Mouse (Mus musculus) ES-E14 (cell line): ENCODE results near the gene Ift46. TPM values are rescaled to one million over a fixed set of nuclear protein-coding genes. Genes with fewer than 3 reads are reported as not detected.

Experiments used
- DNase-seq: peaks from one replicate; pipeline ENCODE4 v3.0.0-alpha.2; 2013; ENCODE audit warnings: low read depth, low spot score
- H3K27ac ChIP-seq: 2 replicates; pipeline ENCODE4 v1.5.1; 2012; ENCODE audit warnings: low read depth, mild to moderate bottlenecking, low read length, moderate library complexity, mixed read lengths; ENCODE audit not compliant: poor library complexity, insufficient read depth, severe bottlenecking
- H3K36me3 ChIP-seq: 2 replicates; pipeline ENCODE4 v1.6.1; 2012; ENCODE audit warnings: mild to moderate bottlenecking, low read length, moderate library complexity, mixed read lengths; ENCODE audit not compliant: control insufficient read depth, poor library complexity, insufficient read depth, severe bottlenecking
- H3K4me1 ChIP-seq, 2 experiments: fragments of 150-350 bp in 1 of 2; sonication (generic) in 1 of 2; 2 replicates each; pipeline ENCODE4 v1.6.1; 2012; ENCODE audit warnings: low read length in 2 of 2, mild to moderate bottlenecking in 1 of 2, mixed read lengths in 1 of 2; ENCODE audit not compliant: control insufficient read depth in 2 of 2, insufficient read depth in 2 of 2, poor library complexity in 1 of 2
- H3K4me3 ChIP-seq, 2 experiments: fragments of 150-350 bp in 1 of 2; sonication (generic) in 1 of 2; 2 replicates each; pipeline ENCODE4 v1.5.1; 2012; ENCODE audit warnings: low read length in 2 of 2, low read depth in 1 of 2, mild to moderate bottlenecking in 1 of 2, mixed read lengths in 1 of 2; ENCODE audit not compliant: insufficient read depth in 1 of 2, poor library complexity in 1 of 2, severe bottlenecking in 1 of 2
- H3K9ac ChIP-seq: 2 replicates; pipeline ENCODE4 v1.6.1; 2012; ENCODE audit warnings: low read depth, mild to moderate bottlenecking, low read length, mixed read lengths; ENCODE audit not compliant: poor library complexity, insufficient read depth, severe bottlenecking
- H3K9me3 ChIP-seq: fragments of 150-350 bp; sonication (generic); 2 replicates; pipeline ENCODE4 v1.6.1; 2012; ENCODE audit warnings: low read depth, mild to moderate bottlenecking, low read length; ENCODE audit not compliant: control insufficient read depth, insufficient read depth
- CHD2 ChIP-seq: IDR thresholded peaks from 2 replicates; pipeline ENCODE4 v1.6.1; 2014; ENCODE audit warnings: mild to moderate bottlenecking, low read depth, low read length, inconsistent platforms
- HCFC1 ChIP-seq: IDR thresholded peaks from 2 replicates; pipeline ENCODE4 v1.6.1; 2012; ENCODE audit warnings: low read length, inconsistent platforms, borderline replicate concordance; ENCODE audit not compliant: insufficient read depth
- MAFK ChIP-seq: IDR thresholded peaks from 2 replicates; pipeline ENCODE4 v1.6.1; 2014; ENCODE audit warnings: mild to moderate bottlenecking, low read depth, low read length, inconsistent platforms; ENCODE audit not compliant: insufficient read depth
- ZC3H11A ChIP-seq: IDR thresholded peaks from 2 replicates; pipeline ENCODE4 v1.6.1; 2012; ENCODE audit warnings: low read depth, mild to moderate bottlenecking, inconsistent platforms, low read length, borderline replicate concordance
- ZNF384 ChIP-seq: IDR thresholded peaks from 2 replicates; pipeline ENCODE4 v1.6.1; 2012; ENCODE audit warnings: low read depth, low read length, inconsistent platforms
- in situ Hi-C, 2 experiments: fragments of 600-800 bp; cut with MboI; formaldehyde crosslinking; loops; one replicate each; pipeline ENCODE4 v1.15.1; 2025; ENCODE audit warnings: low sequenced_read_pairs in 2 of 2, inconsistent platforms in 1 of 2; ENCODE audit not compliant: unreplicated experiment in 2 of 2
- total RNA-seq: library from RNA; depleted of rRNA; stranded (reverse); fragments of 300-350 nt; gene quantifications from 2 replicates; pipeline ENCODE4 v1.2.3, GENCODE M21; 2012; rRNA removed

The Ift46 gene
- 49.1 and 64.4 TPM in 2 replicates for total RNA-seq

DNA sequence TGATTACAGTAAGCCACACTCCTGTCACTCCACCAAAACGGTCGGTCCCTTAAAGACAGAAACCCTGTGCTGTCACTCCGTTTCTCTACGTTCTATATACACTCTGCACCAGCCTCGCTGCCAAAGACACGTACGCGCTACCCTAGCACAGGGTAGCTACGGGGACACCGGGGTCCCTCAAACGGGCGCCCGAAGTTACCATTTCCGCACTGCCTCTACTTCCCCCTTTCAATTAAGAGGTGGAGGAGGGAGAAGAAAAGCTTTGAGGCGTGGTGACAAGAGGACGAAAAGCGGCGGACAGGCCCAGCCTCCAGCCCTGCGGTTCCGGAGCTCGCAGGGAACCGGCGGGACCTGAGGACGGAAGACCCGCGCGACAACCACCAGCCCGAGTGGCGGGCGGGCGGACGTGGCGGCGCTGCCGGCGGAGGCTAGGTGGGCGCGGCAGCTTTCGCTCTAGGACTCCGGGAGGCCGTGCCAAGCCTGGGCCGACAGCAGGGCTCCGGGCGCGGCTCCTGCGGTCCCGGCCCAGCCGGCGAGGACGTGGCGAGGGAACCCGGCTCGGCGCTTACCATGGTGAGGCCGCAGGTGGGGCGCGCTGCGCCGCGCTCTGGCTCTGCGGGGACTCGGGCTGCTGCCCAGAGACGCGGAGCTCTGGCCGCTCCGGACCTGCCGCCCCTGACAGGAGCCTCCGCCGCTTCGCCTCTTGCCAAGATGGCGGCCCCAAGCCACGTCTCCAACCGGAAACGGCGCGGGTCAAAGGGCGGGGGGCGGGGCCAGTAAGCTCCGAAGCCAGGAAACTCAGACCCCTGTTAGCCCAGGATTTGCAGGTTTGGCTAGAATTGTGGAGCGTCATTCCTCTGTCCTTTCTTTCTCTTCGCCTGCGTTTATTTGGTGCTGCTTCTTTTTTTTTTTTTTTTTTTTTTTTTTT is at the start of gene Ift46, which contains the start of gene Arcn1:
TSS of gene Ift46 (plus strand) at position 808 of the 928 bp plus-strand sequence.
TSS of gene Arcn1 (minus strand) at position 745 of the 928 bp plus-strand sequence.
- Histone ChIP-seq H3K36me3 (no peaks in the 10 kb centered on the region), H3K4me3 (peak within 1 kb of the TSS; percentile 92 to 98), H3K9me3 (no peaks in the 10 kb centered on the region), H3K9ac (peak within 1 kb of the TSS; percentile 97), H3K27ac (peak within 1 kb of the TSS; percentile 53; the same call in 1 of the 2 replicates), H3K4me1 (peaks cover 2% of the 10 kb centered on the region in 2 experiments; a peak in 2 of 4 replicates)
- in situ Hi-C loops: no loop called here
- peak; percentile 75 for DNase-seq
- TF ChIP-seq HCFC1 (peak; percentile 52; the same call in 1 of the 2 replicates), ZC3H11A (no peak), ZNF384 (no peak), CHD2 (no peak)

DNA sequence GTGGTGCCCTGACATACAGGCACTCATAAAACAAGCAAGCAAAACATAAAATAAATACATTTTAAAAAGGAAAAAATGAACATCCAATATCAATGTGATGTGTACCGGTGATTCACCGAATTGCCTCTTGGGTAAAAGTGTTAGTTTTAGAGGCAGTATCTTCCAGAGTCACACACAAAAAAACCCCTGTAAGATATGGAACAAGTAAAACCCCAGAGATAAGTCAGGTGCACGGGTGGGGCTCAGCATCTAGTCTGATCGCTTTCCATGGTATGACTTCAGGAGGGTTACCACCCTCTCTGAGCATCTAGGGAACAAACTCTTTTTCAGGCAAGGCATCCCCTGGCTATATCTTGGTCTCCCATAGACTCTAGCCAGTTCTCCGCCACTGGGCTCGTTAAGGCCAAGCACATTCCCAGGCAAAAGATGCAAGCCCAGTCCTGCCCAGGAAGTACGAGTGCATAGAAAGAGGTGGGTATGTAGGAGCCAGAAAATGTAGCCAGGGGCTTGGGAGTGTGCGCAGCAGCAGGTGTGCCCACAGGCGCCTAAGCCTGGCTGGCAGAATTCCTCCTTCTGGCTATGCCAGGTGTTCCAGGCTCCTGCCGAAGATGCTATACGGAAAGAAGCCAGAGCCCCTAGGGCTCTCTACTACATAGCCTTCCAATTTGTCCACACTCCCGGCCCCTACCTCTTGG is 48.6 kb upstream of the Ift46 start:
- H3K36me3 ChIP-seq: no peaks in the 10 kb centered on the region

DNA sequence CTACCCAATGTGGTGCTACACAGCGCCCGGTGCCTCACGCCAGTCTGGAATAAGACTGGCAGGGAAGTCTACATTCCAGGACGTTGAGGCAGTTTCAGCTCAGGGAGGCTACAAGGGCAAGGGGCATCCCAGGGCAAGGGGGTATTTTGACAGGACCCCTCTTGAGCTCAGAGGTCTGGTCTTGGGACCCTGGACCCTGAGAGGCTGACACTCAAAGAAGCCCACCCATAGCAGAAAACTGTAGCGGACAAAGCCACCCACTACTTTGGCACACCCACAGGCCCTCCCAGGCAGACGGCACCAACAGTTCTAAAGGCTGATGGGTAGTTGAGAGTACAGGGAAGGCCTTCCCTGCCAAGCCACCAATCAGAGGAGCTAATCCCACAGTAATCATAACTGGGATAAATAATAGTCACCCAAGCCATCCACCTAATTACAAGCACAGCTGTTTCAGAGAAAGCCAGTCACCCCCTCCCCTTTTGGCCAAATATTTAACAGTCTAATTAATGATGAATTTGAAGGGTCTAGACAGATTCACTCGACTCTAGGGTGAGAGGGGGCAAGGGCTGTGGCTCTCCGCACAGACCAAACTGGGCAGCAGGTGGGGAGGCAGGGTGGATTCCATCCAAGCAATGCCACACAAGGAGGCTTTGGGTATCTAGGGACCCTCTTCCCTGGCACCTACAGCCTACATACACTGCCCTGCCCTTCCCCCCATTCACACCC is 47.9 kb upstream of the Ift46 start:
- H3K9me3 ChIP-seq: no peaks in the 10 kb centered on the region
- TF ChIP-seq MAFK (no peak), CHD2 (no peak), ZC3H11A (no peak), HCFC1 (no peak), ZNF384 (no peak)
- no peaks in the 10 kb centered on the region for H3K36me3 ChIP-seq
- in situ Hi-C loops: no loop called here
- no peak overlapping the region for H3K27ac ChIP-seq
- DNase-seq: no peak
- H3K9ac ChIP-seq: no peak overlapping the region
- no peak overlapping the region for H3K4me3 ChIP-seq
- peaks cover 0 to 12% of the 10 kb centered on the region in 2 experiments; a peak in 2 of 4 replicates for H3K4me1 ChIP-seq

More for the DNA sequence above, 48.6 kb upstream of the Ift46 start:
- Histone ChIP-seq H3K4me1 (peaks cover 0 to 7% of the 10 kb centered on the region in 2 experiments; a peak in 2 of 4 replicates), H3K27ac (no peak overlapping the region), H3K4me3 (no peak overlapping the region), H3K9me3 (no peaks in the 10 kb centered on the region), H3K9ac (no peak overlapping the region)
- in situ Hi-C loops: no loop called here
- TF ChIP-seq CHD2 (no peak), MAFK (no peak), ZC3H11A (no peak), HCFC1 (no peak), ZNF384 (no peak)
- DNase-seq: no peak

DNA sequence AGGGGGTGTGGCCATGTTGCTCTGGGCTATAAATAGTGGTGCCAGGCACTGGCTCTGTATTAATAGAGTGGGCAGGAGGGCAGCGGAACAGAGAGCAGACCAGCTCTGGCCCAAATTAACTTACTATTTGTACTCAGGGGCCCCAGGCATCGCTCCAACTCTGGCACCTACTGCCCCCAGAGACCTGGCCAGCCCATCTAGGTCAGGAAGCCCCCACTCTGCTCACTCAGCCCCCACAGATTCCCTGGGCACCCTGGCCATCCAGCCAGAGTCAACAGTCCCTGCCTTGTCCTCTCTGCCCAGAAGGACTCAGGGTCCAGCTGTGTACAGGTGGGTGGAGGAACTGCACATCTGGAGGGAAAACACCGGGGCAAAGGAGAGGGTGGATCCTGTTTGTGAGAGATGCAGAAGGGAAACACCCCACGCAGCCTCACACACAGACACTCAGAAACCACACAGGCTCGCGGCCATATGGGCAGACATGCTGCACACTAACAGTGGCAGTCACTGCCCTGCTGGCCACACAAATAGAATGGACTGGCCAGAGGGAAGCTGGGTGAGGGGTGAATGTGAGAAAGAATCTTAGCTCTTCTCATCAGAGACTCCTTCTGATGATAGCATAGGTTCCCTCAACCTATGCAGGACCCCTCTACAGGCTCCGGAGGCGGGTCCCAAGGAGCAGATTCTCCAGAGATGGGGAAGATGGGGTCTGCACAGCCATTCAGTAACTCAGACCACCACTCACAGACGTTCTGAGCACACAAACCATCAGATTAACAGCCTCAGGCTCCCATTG is 47.2 kb upstream of the Ift46 start:
- no peaks in the 10 kb centered on the region for H3K9me3 ChIP-seq
- peaks cover 0 to 12% of the 10 kb centered on the region in 2 experiments; a peak in 2 of 4 replicates for H3K4me1 ChIP-seq
- peak overlapping the region; percentile 68 for H3K9ac ChIP-seq
- no peak for TF ChIP-seq HCFC1
- TF ChIP-seq ZNF384: no peak
- no peak for TF ChIP-seq MAFK
- no peak for TF ChIP-seq CHD2
- no peak for TF ChIP-seq ZC3H11A
- H3K4me3 ChIP-seq: peak overlapping the region; percentile 72 to 77
- in situ Hi-C loops: no loop called here
- no peaks in the 10 kb centered on the region for H3K36me3 ChIP-seq
- no peak overlapping the region for H3K27ac ChIP-seq
- DNase-seq: no peak
